Mouse (Mus musculus) CH12.LX (cell line): ENCODE data around the gene Ldah. TPM values are rescaled to one million over a fixed set of nuclear protein-coding genes. Genes with fewer than 3 reads are reported as not detected.

Source experiments
- DNase-seq: peaks from one replicate; pipeline ENCODE4 v3.0.0-alpha.2; 2013; ENCODE audit errors: extremely low read depth
- H3K27ac ChIP-seq: 2 replicates; pipeline ENCODE4 v1.5.1; 2012; ENCODE audit warnings: low read depth, mild to moderate bottlenecking, control low read depth, moderate library complexity; ENCODE audit not compliant: insufficient read depth
- H3K27me3 ChIP-seq: replicated peaks from 2 replicates; pipeline ENCODE3; 2012; ENCODE audit warnings: inconsistent platforms
- H3K36me3 ChIP-seq, 2 experiments: replicated peaks in 1 of 2; 2 replicates each; pipeline versions ENCODE3 to v1.6.1; 2012; ENCODE audit warnings: inconsistent platforms in 1 of 2, low read length in 1 of 2, mild to moderate bottlenecking in 1 of 2, mixed read lengths in 1 of 2, moderate library complexity in 1 of 2; ENCODE audit not compliant: control insufficient read depth in 1 of 2, insufficient read depth in 1 of 2
- H3K4me1 ChIP-seq, 2 experiments: 2 replicates each; pipeline ENCODE4 v1.6.1; 2012; ENCODE audit warnings: inconsistent platforms in 1 of 2, moderate library complexity in 1 of 2; ENCODE audit not compliant: insufficient read depth in 2 of 2, control insufficient read depth in 1 of 2
- H3K4me2 ChIP-seq: 2 replicates; pipeline ENCODE4 v1.6.1; 2012; ENCODE audit warnings: low read depth, mild to moderate bottlenecking, control low read depth; ENCODE audit not compliant: poor library complexity, insufficient read depth, severe bottlenecking
- H3K4me3 ChIP-seq, 3 experiments: fragments of 150-350 bp in 1 of 3; sonication (generic) in 1 of 3; replicated peaks in 1 of 3; 2 replicates each; pipeline versions ENCODE3 to v1.5.1; 2011 to 2012; ENCODE audit warnings: low read depth in 2 of 3, low read length in 2 of 3, mild to moderate bottlenecking in 2 of 3, moderate library complexity in 2 of 3, control low read depth in 1 of 3, improper control_type of control experiment in 1 of 3, inconsistent platforms in 1 of 3, mixed read lengths in 1 of 3; ENCODE audit not compliant: poor library complexity in 1 of 3
- H3K79me2 ChIP-seq: replicated peaks from 2 replicates; pipeline ENCODE4 v1.6.1; 2012; ENCODE audit warnings: mild to moderate bottlenecking, moderate library complexity; ENCODE audit not compliant: control insufficient read depth, poor library complexity, insufficient read depth, severe bottlenecking; ENCODE audit errors: extremely low read depth
- H3K9ac ChIP-seq: 2 replicates; pipeline ENCODE4 v1.6.1; 2012; ENCODE audit warnings: low read depth, mild to moderate bottlenecking, control low read depth, moderate library complexity; ENCODE audit not compliant: insufficient read depth
- H3K9me3 ChIP-seq: replicated peaks from 2 replicates; pipeline ENCODE3; 2012; ENCODE audit warnings: low read length, inconsistent platforms, mixed read lengths
- CHD1 ChIP-seq: IDR thresholded peaks from 2 replicates; pipeline ENCODE4 v1.6.1; 2012; ENCODE audit warnings: low read depth, low read length, improper control_type of control experiment, inconsistent platforms
- CHD2 ChIP-seq: IDR thresholded peaks from 2 replicates; pipeline ENCODE4 v1.6.1; 2011; ENCODE audit warnings: low read length, improper control_type of control experiment
- CTCF ChIP-seq, 2 experiments: IDR thresholded peaks in 1 of 2; conservative IDR thresholded peaks in 1 of 2; 2 replicates each; pipeline ENCODE4 v1.5.1; 2011 to 2012; ENCODE audit warnings: low read depth in 2 of 2, low read length in 2 of 2, improper control_type of control experiment in 1 of 2, inconsistent platforms in 1 of 2, mild to moderate bottlenecking in 1 of 2, moderate library complexity in 1 of 2
- JUND ChIP-seq: conservative IDR thresholded peaks from 2 replicates; pipeline ENCODE4 v1.6.1; 2011; ENCODE audit warnings: low read depth, low read length, improper control_type of control experiment
- MEF2A ChIP-seq: IDR thresholded peaks from 2 replicates; pipeline ENCODE4 v1.6.1; 2014; ENCODE audit warnings: low read depth, mild to moderate bottlenecking, inconsistent platforms, low read length, improper control_type of control experiment, borderline replicate concordance
- MXI1 ChIP-seq: IDR thresholded peaks from 2 replicates; pipeline ENCODE4 v1.6.1; 2011; ENCODE audit warnings: mild to moderate bottlenecking, low read depth, low read length, improper control_type of control experiment
- MYC ChIP-seq: IDR thresholded peaks from 2 replicates; pipeline ENCODE4 v1.6.1; 2011; ENCODE audit warnings: low read depth, mild to moderate bottlenecking, improper control_type of control experiment, low read length
- PAX5 ChIP-seq: IDR thresholded peaks from 2 replicates; pipeline ENCODE4 v1.6.1; 2012; ENCODE audit warnings: low read length, inconsistent platforms, mixed read lengths
- POLR2A ChIP-seq: IDR thresholded peaks from 2 replicates; pipeline ENCODE4 v1.6.1; 2011; ENCODE audit warnings: low read depth, mild to moderate bottlenecking, improper control_type of control experiment, low read length
- SIN3A ChIP-seq: IDR thresholded peaks from 2 replicates; pipeline ENCODE4 v1.6.1; 2012; ENCODE audit warnings: low read length, improper control_type of control experiment, inconsistent platforms
- TCF12 ChIP-seq: IDR thresholded peaks from 2 replicates; pipeline ENCODE4 v1.6.1; 2014; ENCODE audit warnings: low read depth, mild to moderate bottlenecking, inconsistent platforms, low read length, improper control_type of control experiment
- ZKSCAN1 ChIP-seq: IDR thresholded peaks from 2 replicates; pipeline ENCODE4 v1.6.1; 2012; ENCODE audit warnings: low read depth, inconsistent platforms, low read length, improper control_type of control experiment, borderline replicate concordance
- ZMIZ1 ChIP-seq: IDR thresholded peaks from 2 replicates; pipeline ENCODE4 v1.6.1; 2012; ENCODE audit warnings: low read depth, mild to moderate bottlenecking, inconsistent platforms, low read length, improper control_type of control experiment
- ZNF384 ChIP-seq: IDR thresholded peaks from 2 replicates; pipeline ENCODE4 v1.6.1; 2012; ENCODE audit warnings: low read depth, low read length, improper control_type of control experiment, inconsistent platforms
- dilution Hi-C: fragments of 300-500 bp; cut with MboI; formaldehyde crosslinking; loops from 2 replicates; pipeline ENCODE4 v1.14.3; 2020; ENCODE audit warnings: low sequenced_read_pairs; ENCODE audit not compliant: extremely low pct_unique_long_range_greater_than_20kb, extremely low pct_ligation_motif_present
- in situ Hi-C: fragments of 300-500 bp; cut with MboI; formaldehyde crosslinking; loops from 3 replicates; pipeline ENCODE4 v1.14.3; 2019; ENCODE audit warnings: low sequenced_read_pairs, low pct_ligation_motif_present, low pct_unique_long_range_greater_than_20kb, mixed read lengths
- polyA plus RNA-seq: library from polyadenylated mRNA; unstranded; fragments of >175 nt; gene quantifications from 2 replicates; pipeline ENCODE4 v1.2.1, GENCODE M21; 2012; ENCODE audit warnings: low read depth; ENCODE audit not compliant: insufficient read length
- total RNA-seq, 2 experiments: library from RNA; depleted of rRNA; stranded (reverse); fragments of 300-350 nt in 1 of 2; fragments of >200 nt in 1 of 2; gene quantifications; 2 replicates each; pipeline ENCODE4 v1.2.3; 2012 to 2014

Ldah gene
- total and polyA plus RNA-seq, 3 experiments: 18.2 to 41.5 (median 34.5) TPM

DNA sequence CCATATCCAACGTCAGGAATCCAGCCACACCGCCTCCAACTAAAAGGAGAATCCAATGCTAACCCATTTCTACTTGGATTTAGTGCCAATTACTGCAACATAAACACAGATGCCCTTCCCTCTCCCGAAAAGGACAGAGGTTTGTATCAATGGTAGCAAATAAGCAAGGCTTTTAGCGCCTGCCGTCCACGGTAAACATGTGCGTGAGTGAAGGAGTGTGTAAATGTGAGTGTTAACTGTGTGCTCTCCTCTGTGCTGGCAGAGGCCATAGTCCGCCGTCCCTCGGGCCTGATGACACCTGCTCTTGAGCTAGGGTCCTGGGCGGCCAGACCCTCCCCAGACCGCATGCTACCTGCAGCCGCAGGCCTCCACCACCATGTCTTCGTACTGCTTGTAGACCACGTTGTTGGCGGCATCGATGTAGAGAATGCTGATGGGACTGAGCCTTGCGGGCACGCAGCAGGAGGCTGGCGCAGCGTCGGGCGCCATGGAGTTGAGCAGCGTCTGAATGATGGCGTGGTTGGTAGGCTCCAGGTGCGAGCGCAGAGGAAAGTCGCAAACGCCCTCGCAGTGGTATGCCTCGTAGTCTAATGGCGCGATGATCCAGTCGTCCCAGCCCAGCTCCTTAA, 89.8 kb downstream of the Ldah start:
- Histone ChIP-seq H3K9ac (no peak overlapping the region), H3K9me3 (peaks cover 40% of the 10 kb centered on the region), H3K4me1 (peaks cover 8 to 39% of the 10 kb centered on the region in 2 experiments), H3K27me3 (no peaks in the 10 kb centered on the region), H3K4me3 (no peak overlapping the region), H3K79me2 (no peaks in the 10 kb centered on the region), H3K36me3 (peaks cover 0 to 9% of the 10 kb centered on the region in 2 experiments), H3K4me2 (no peak overlapping the region), H3K27ac (no peak overlapping the region)
- no peak for TF ChIP-seq ZMIZ1
- TF ChIP-seq POLR2A: no peak
- TF ChIP-seq CHD1: no peak
- TF ChIP-seq ZNF384: no peak
- TF ChIP-seq ZKSCAN1: no peak
- no peak for TF ChIP-seq PAX5
- TF ChIP-seq MYC: no peak
- TF ChIP-seq MEF2A: no peak
- TF ChIP-seq JUND: no peak
- in situ Hi-C loops (no loop called here), dilution Hi-C loops (no loop called here)
- DNase-seq: no peak

DNA sequence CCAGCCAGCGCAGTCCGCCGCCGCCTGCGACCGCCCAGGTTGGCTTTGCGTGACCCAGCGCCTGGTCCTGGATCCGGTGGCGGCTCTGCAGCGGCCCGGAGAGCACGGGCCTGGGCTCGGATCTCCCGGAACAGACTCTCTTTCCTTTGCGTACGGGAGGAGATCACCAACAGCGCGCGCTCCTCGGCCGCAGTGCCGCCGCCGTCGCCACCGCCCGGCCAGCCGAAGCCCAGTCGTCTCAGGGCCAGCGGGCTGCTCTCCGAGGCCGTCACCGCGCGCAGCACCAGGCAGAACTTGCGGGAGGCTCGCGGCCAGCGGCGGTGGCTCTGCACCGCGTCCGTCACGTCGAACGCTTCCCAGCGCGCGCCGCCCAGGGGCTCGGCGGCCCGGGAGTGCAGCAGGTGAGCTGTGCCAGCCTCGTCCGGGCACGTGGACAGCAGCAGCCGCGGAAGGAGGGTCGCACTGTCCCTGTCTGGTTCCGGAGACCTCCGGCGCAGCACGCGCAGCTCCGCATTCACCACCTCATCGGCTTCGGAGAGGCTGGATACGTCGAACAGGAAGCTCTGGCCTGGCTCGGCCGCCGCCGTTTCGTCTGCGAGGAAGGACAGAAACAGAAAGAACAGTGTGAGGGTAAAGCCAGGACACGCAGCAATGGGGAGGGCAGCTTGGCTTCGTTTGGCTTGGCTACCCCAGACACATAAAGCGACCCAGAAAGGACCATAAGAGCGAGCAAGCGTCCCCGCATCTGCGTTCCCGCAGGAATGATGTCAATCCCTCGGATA, 90.6 kb downstream of the Ldah start:
- Histone ChIP-seq H3K9me3 (peaks cover 40% of the 10 kb centered on the region), H3K4me3 (no peak overlapping the region), H3K9ac (no peak overlapping the region), H3K4me2 (no peak overlapping the region), H3K27ac (no peak overlapping the region), H3K4me1 (peaks cover 8 to 34% of the 10 kb centered on the region in 2 experiments), H3K79me2 (no peaks in the 10 kb centered on the region), H3K36me3 (peaks cover 0 to 9% of the 10 kb centered on the region in 2 experiments), H3K27me3 (no peaks in the 10 kb centered on the region)
- DNase-seq: no peak
- TF ChIP-seq MXI1 (no peak), CTCF (conservative IDR thresholded peaks at IDR 0.05 in 1 of 2, IDR thresholded peaks at IDR 0.05 in 1 of 2; ENCODE audit: low read depth in 2 of 2, low read length in 2 of 2) (no peak), TCF12 (no peak), SIN3A (no peak), CHD2 (no peak)
- in situ Hi-C loops (no loop called here), dilution Hi-C loops (no loop called here)
